Mouse (Mus musculus) spleen, adult 2 months (tissue): Measurements from ENCODE around the gene Boc.

Source experiments
- CTCF ChIP-seq: fragments of 200-500 bp; IDR thresholded peaks from 2 replicates; pipeline ENCODE4 v1.5.1; 2011; ENCODE audit warnings: mild to moderate bottlenecking, inconsistent platforms; ENCODE audit not compliant: insufficient read depth, insufficient read length, insufficient replicate concordance; ENCODE audit errors: extremely low read depth
- POLR2A ChIP-seq: fragments of 200-500 bp; IDR thresholded peaks from 2 replicates; pipeline ENCODE4 v1.6.1; 2011; ENCODE audit warnings: low read depth, low read length, inconsistent platforms

DNA sequence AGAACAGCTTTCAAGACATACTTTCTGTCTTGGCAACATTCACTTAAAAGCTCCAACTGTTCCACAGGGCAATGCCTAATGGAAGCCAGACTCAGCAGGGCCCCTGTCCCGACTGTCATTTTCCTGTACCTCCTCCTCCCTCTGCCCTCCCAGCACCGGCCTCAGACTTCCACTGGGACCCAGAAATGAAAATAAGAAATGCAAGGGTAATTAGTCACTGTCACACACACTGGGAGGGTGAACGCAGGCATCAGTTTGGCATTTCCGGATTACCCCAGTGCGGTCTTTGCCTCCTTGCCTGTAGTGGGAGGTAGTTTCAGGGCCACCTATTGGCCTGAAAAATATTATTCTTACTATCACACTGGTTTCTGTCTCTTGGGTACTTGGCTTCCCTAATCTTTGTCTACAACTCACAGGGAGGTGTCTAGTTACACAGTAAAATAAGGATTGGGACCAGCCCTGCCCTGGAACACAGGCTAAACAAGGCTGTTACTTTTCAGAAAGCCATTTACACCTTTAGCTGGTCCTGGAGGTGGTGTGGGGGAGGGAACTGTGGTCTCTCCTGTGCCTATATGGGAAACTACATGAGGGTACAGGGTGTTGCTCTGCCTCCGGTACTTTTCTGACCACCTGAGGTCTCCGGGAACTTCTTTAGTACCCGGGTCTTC, 64.1 kb downstream of the Boc start:
- no peak for TF ChIP-seq CTCF
- TF ChIP-seq POLR2A: no peak
